Mouse (Mus musculus): ENCODE data around the gene Gm17606. TPM values are rescaled to one million over a fixed set of nuclear protein-coding genes. Genes with fewer than 3 reads are reported as not detected.

Gene Gm17606
- not detected for polyA plus RNA-seq (2014; fragmentation: Illumina TruSeq; extraction: RNeasy Lipid Tissue Mini Kit (QIAGEN cat#74804); ENCODE audit: low replicate concordance)

DNA sequence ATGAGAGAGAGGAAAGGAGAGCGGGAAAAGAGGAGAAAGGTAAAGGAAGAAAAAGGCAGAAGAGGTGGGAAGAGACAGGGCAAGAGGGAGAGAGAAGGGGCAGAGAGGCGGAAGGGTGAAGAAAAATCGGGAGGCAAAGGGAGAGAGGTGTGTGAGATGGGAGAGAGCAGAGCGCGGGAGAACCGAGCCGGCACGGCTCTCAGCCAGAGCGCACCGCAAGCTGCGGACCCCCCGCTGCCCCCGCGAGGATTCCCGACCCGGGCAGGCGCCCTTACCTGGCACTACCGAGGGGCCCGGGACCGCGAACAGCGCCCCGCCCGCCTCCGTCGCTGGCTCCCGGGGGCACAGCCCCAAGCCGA, at the start of gene Gm17606:
Gm17606 (plus strand) TSS at position 7 of the 359 bp plus-strand sequence.

DNA sequence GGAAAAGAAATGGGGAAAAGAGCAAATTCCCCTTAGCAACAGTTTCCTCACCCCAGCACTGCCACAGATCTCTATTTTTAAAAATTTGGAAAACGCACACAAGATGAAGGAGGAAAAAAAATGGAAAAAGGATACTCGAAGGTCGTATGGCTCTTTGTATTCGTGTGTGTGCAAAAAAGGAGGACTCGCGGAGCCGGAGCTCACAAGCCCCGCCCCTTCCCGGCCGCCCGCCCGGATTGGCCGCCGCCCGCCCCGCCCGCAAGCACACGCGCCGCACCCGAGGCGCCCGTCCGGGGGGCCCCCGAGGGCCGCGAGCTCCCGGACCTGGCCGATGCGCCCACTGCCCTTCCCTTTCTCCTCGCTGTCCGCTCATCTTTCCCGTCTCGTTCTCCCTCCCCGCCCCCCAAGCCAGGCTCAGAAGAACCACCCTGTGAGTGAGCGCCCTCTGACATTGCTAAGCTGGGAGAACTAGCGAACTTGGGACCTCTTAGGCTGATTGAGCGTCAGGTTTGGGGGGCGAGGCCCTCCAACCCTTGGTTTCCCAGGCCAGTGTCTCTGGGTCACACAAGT, 34.9 kb upstream of the Gm17606 start, which contains the start of gene 4931414P19Rik:
4931414P19Rik (minus strand) TSS at position 242 of the 570 bp plus-strand sequence.

DNA sequence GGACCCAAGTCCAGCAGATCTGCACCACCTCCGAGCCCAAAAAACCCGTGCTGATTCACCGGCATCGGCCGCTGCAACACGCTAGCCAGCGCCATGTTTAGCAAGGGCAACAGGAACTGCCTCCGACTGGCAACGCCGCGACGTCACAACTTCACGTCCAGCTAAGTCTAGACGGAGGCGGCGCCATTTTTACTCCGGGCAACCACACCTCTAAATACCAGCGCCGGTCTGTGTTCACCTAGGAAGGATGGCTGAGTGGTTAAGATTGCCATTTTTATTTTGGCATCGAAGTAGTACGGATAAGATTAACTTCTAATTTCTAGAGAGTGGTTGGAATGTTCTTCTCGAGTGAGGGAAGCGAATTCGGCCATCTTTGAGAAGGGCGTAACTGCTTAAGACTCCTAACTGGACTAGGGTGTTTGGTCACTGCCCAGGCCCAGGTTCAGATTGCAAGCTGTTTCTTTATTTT, 22.8 kb upstream of the Gm17606 start, which contains the start of gene Psmb5:
Psmb5 (minus strand) TSS at position 126 of the 469 bp plus-strand sequence.

DNA sequence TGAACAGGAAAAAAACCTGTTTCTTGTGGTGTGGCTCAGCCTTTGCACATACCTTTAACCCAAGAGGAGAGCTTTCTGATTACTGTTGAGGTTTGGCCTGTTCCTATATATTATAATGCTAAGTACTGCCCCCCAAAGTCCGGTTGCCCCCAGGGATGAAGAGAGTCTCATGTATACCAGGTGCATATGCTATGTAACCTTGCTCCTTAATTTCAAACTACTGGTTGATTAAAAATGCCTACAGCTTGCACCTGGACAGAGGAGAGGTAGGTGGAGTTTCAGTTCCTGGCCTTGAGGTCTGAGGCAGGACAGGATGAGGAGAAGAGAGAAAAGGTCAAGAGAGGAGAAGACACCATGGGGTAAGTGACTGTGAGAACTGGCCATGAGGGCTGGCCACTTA, 19.6 kb upstream of the Gm17606 start, which contains the start of gene Psmb11:
Psmb11 (plus strand) TSS at position 301 of the 400 bp plus-strand sequence.

DNA sequence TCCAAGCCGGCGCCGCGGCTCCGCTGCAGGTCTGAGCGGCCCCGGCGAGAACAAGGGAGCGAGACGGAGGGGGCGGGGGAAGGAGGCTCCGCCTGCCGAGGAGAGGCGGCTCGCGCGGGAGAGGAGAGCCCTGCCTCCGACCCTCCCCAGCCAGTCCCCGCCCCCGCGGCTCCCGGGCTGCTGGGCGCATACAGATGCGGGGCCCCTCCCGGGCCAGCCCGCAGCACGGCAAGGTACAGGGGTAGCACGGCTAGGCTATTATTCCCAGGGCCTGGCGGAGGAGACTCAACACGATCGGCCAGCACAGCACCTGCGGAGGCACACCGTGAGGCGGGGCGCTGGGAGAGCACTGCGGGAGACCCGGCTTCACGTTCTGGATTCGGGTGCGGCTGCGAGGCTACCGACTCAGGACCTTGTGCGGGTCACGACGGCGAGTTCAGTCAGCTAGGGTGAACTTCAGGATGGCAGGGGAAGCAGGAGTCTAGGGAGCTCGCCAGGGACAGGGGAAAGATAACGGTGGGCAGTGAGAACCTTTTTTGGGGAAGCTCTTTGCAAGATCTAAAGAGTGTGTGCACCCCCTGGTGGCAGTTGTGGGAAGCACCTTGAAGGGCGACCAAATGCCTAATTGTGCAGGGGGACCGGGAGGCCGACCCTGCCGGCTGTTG, 685 bp downstream of the Gm17606 start, which contains the start of gene Cdh24:
Cdh24 (minus strand) TSS at position 60 of the 665 bp plus-strand sequence.

DNA sequence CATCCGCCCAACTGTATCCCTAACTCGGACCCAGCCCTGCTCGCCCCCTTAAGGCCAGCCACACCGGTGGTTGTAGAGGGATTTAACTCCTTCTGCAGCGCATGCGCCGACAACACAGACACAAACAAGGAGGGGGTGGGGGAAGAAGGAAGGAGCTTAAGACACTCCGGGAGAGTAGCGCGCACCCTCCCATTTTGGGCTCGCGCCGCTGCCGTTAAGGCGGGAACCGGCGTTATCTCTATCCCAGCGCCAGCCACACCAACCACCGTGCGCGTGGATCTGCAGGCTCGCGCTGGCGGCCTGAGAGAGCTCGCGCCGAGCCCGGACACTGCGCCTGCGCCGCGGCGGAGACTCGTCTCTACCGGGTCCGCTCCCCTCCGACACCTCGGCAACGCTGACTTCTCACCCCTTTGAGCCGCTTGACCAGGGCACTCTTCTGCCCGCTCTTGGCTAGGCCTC, 45.3 kb downstream of the Gm17606 start, which contains the start of gene 1700123O20Rik:
1700123O20Rik (plus strand) TSS at position 154 of the 459 bp plus-strand sequence.

DNA sequence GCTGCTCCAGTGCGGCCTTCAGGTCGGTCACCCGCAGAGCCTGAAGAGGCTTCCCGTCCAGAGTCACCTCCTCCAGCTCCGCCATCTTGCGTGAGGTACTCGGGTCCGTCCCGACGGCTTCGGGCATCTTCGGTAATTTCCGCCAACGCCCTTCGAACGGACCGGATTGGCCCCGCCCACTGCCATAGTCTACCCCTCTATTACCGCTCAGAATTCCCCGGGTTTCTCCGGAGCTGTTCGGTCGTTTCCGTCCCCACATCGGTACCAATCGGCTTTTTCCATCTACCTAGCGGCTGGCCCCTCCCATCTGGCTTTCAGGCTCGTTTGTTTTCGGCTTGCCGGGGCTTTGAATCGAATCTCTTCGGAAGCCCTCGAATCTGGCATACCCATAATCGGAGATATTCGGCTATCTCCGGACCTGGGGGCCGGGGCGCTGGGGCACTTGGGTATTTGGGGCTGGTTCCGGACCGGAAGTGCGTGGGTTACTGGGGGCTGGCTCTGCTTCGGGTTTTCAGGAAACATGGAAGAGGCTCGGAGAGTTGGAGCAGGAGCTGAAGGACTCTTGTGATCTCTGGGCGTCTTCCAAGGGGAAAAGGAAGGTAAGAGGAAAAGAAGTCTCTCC, 45.9 kb downstream of the Gm17606 start, which contains the start of gene Acin1:
Acin1 (minus strand) TSS at position 410 of the 622 bp plus-strand sequence.

Other genes with a start within 250 kb of the Gm17606 start
- 17.1 TPM for gene Slc7a7, start 223.2 kb upstream of the Gm17606 start, polyA plus RNA-seq (2014; fragmentation: Illumina TruSeq; extraction: RNeasy Lipid Tissue Mini Kit (QIAGEN cat#74804); ENCODE audit: low replicate concordance)
- gene Mrpl52, start 214.0 kb upstream of the Gm17606 start, polyA plus RNA-seq (2014; fragmentation: Illumina TruSeq; extraction: RNeasy Lipid Tissue Mini Kit (QIAGEN cat#74804); ENCODE audit: low replicate concordance), result 33.3 TPM
- 10.3 TPM for gene Mmp14, start 209.3 kb upstream of the Gm17606 start, polyA plus RNA-seq (2014; fragmentation: Illumina TruSeq; extraction: RNeasy Lipid Tissue Mini Kit (QIAGEN cat#74804); ENCODE audit: low replicate concordance)
- gene Lrp10, start 176.8 kb upstream of the Gm17606 start, polyA plus RNA-seq (2014; fragmentation: Illumina TruSeq; extraction: RNeasy Lipid Tissue Mini Kit (QIAGEN cat#74804); ENCODE audit: low replicate concordance), result 4.1 TPM
- not detected for gene Rem2, start 164.9 kb upstream of the Gm17606 start, polyA plus RNA-seq (2014; fragmentation: Illumina TruSeq; extraction: RNeasy Lipid Tissue Mini Kit (QIAGEN cat#74804); ENCODE audit: low replicate concordance)
- 14.8 TPM for gene Prmt5, start 123.4 kb upstream of the Gm17606 start, polyA plus RNA-seq (2014; fragmentation: Illumina TruSeq; extraction: RNeasy Lipid Tissue Mini Kit (QIAGEN cat#74804); ENCODE audit: low replicate concordance)
- gene Haus4, start 86.3 kb upstream of the Gm17606 start, polyA plus RNA-seq (2014; fragmentation: Illumina TruSeq; extraction: RNeasy Lipid Tissue Mini Kit (QIAGEN cat#74804); ENCODE audit: low replicate concordance), result 5.1 TPM
- 1.0 TPM for gene Ajuba, start 63.4 kb upstream of the Gm17606 start, polyA plus RNA-seq (2014; fragmentation: Illumina TruSeq; extraction: RNeasy Lipid Tissue Mini Kit (QIAGEN cat#74804); ENCODE audit: low replicate concordance)
- gene 4931414P19Rik, start 35.0 kb upstream of the Gm17606 start, polyA plus RNA-seq (2014; fragmentation: Illumina TruSeq; extraction: RNeasy Lipid Tissue Mini Kit (QIAGEN cat#74804); ENCODE audit: low replicate concordance), result 1.3 TPM
- 0.52 TPM for gene Psmb5, start 22.9 kb upstream of the Gm17606 start, polyA plus RNA-seq (2014; fragmentation: Illumina TruSeq; extraction: RNeasy Lipid Tissue Mini Kit (QIAGEN cat#74804); ENCODE audit: low replicate concordance)
- not detected for gene Psmb11, start 19.5 kb upstream of the Gm17606 start, polyA plus RNA-seq (2014; fragmentation: Illumina TruSeq; extraction: RNeasy Lipid Tissue Mini Kit (QIAGEN cat#74804); ENCODE audit: low replicate concordance)
- not detected for gene Cdh24, start 412 bp downstream of the Gm17606 start, polyA plus RNA-seq (2014; fragmentation: Illumina TruSeq; extraction: RNeasy Lipid Tissue Mini Kit (QIAGEN cat#74804); ENCODE audit: low replicate concordance)
- gene 1700123O20Rik, start 45.3 kb downstream of the Gm17606 start, polyA plus RNA-seq (2014; fragmentation: Illumina TruSeq; extraction: RNeasy Lipid Tissue Mini Kit (QIAGEN cat#74804); ENCODE audit: low replicate concordance), result 21.3 TPM
- gene Acin1, start 46.0 kb downstream of the Gm17606 start, polyA plus RNA-seq (2014; fragmentation: Illumina TruSeq; extraction: RNeasy Lipid Tissue Mini Kit (QIAGEN cat#74804); ENCODE audit: low replicate concordance), result 101 TPM
- not detected for gene Gm29776, start 57.9 kb downstream of the Gm17606 start, polyA plus RNA-seq (2014; fragmentation: Illumina TruSeq; extraction: RNeasy Lipid Tissue Mini Kit (QIAGEN cat#74804); ENCODE audit: low replicate concordance)
- not detected for gene Cebpe, start 71.2 kb downstream of the Gm17606 start, polyA plus RNA-seq (2014; fragmentation: Illumina TruSeq; extraction: RNeasy Lipid Tissue Mini Kit (QIAGEN cat#74804); ENCODE audit: low replicate concordance)
- gene Slc7a8, start 141.0 kb downstream of the Gm17606 start, polyA plus RNA-seq (2014; fragmentation: Illumina TruSeq; extraction: RNeasy Lipid Tissue Mini Kit (QIAGEN cat#74804); ENCODE audit: low replicate concordance), result 32.0 TPM
- gene Rnf212b, start 173.2 kb downstream of the Gm17606 start, polyA plus RNA-seq (2014; fragmentation: Illumina TruSeq; extraction: RNeasy Lipid Tissue Mini Kit (QIAGEN cat#74804); ENCODE audit: low replicate concordance), result not detected
- 3.3 TPM for gene Homez, start 230.0 kb downstream of the Gm17606 start, polyA plus RNA-seq (2014; fragmentation: Illumina TruSeq; extraction: RNeasy Lipid Tissue Mini Kit (QIAGEN cat#74804); ENCODE audit: low replicate concordance)
- 3.3 TPM for gene Ppp1r3e, start 236.6 kb downstream of the Gm17606 start, polyA plus RNA-seq (2014; fragmentation: Illumina TruSeq; extraction: RNeasy Lipid Tissue Mini Kit (QIAGEN cat#74804); ENCODE audit: low replicate concordance)
- 12.5 TPM for gene Bcl2l2, start 242.4 kb downstream of the Gm17606 start, polyA plus RNA-seq (2014; fragmentation: Illumina TruSeq; extraction: RNeasy Lipid Tissue Mini Kit (QIAGEN cat#74804); ENCODE audit: low replicate concordance)
- not detected for gene Gm20521, start 242.5 kb downstream of the Gm17606 start, polyA plus RNA-seq (2014; fragmentation: Illumina TruSeq; extraction: RNeasy Lipid Tissue Mini Kit (QIAGEN cat#74804); ENCODE audit: low replicate concordance)